Mouse (Mus musculus) R1 (cell line): ENCODE measurements around the gene Tgm2.

ENCODE experiments used
- DNase-seq: peaks from one replicate; pipeline ENCODE4 v3.0.0-alpha.2; 2018; ENCODE audit warnings: low read depth, low spot score

The Tgm2 gene

GRCm38 (mm10) chr2:158141690-158142440 lies 4.4 kb downstream of the Tgm2 start:
- no peak for DNase-seq

- DNase-seq = no peak
These were observed 5.0 kb downstream of the Tgm2 start for GRCm38 (mm10) chr2:158141271-158141670.

DNA sequence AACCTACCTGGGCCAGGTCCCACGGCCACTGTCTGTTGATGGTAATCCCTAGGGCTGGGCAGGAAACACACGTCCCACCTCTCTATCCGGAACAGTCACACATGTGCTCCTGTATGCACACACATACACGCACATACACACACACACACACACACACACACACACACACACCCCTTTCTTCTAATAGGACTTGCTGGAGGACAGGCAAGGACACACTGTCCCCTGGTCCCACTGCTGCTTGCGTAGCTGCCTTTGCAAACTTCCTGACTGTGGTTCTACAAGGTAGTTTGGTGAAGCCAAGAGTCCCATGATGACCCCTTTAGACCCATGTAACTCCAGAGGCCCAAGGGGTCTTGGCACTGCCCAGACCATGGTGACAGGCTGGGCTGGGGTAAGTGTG lies 5.6 kb downstream of the Tgm2 start:
- DNase-seq = no peak

DNA sequence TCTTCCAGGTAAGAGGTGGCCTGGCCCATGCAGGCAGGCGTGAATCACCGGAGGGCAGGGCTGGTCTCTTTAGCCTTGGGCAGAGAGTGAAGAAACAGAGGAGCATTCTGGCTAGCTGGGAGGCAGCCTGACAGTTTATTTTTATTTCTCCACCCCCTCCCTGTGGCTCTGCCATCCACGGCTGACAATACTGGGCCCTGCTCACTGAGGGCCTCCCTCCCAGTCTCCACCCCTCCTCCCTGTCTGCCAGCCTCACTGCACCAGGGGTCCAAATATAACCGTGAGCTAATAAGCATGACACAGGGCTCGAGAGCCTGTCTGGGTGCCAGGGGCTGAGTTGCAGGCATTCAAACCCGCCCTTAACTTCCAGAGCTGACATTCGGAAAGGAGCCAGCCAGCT lies 6.6 kb downstream of the Tgm2 start:
- no peak for DNase-seq

DNA sequence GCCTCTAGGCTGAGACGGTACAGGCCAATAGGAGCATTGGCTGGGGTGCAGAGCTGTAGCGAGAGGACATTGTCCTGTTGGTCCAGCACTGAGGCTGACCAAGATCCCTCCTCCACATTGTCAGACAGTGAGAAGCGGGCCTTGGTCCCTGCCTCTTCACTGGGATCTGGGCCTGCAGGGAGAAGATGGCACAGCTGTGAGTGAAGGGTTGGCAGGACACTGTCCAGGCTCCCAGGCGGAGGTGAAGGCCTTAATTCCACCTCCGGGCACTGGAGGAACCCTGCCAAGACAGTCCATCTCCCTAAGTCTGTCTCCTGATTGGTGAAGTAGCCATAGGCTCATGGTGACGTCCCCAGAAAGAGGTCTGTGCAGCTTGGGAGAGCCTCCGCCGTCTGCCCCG lies 7.5 kb downstream of the Tgm2 start:
- no peak for DNase-seq

DNA sequence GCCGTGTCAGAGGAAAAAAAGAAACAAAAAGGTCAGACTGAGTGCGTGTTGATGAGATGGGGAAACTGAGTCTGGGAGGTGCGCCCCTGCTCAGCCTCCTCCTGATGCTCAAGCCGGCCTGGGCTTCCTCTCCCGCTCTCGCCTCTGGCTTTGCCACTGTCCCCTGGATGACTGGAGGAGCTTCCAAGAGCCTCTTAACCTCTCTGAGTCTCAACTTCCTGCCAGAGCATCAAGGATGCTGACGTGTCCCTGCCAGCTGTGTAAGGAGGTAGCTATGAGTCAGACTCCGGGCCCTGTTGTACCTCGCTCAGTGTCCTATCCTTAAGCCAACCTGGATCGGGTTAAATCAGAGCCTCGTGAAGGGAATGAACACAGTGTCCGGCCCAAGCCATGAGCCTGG lies 8.5 kb downstream of the Tgm2 start:
- no peak for DNase-seq

- no peak for DNase-seq
These were observed 10.0 kb downstream of the Tgm2 start for GRCm38 (mm10) chr2:158136205-158136604.

GRCm38 (mm10) chr2:158133050-158133449 lies 13.2 kb downstream of the Tgm2 start:
- no peak for DNase-seq

DNA sequence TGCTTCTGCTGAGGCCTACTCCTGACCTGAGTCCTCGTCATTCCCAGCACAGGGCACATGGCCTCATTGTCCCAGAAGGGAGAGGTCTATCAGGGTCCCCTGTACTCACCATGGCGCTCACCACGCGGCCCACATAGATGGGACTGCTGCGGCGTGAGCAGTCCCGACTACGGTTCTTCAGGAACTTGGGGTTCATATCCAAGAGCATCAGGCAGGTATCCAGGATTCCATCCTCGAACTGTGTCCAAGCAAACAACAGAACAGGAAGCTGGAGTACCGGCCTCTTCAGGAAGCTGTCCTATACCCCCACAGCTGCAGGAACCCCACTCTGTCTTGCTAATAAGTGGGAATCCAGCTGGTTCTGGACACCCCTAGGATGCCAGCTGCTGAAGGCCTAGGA lies 13.9 kb downstream of the Tgm2 start:
- no peak for DNase-seq

DNA sequence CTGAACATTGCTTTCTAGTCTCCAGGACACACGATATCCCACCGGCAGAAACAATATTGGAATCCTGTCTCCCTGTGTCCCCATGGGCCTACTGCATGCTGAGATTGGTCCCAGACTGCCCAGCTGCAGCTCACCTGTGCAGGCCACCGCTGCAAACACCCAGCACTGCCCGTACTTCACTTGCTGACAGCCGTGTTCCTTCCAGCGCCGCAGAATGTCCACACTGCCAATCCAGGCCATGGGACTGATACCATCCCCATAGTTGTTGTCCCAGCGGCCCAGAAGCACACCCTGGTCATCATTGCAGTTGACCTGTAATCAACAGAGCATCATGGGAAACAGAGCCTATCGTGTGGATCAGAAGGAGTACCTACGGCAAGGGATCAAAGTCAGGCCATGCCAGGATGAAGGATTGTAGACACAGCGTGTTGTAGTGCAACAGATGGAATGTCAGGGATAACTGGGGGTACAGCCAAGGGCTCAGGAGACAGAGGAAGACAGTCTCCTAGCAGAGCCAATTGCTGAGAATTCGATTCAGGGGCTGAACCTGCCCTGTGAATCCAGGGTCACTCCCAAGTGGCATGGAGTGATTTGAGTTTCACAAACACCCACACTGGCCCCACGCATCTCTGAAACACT lies 14.9 kb downstream of the Tgm2 start:
- DNase-seq = no peak

DNA sequence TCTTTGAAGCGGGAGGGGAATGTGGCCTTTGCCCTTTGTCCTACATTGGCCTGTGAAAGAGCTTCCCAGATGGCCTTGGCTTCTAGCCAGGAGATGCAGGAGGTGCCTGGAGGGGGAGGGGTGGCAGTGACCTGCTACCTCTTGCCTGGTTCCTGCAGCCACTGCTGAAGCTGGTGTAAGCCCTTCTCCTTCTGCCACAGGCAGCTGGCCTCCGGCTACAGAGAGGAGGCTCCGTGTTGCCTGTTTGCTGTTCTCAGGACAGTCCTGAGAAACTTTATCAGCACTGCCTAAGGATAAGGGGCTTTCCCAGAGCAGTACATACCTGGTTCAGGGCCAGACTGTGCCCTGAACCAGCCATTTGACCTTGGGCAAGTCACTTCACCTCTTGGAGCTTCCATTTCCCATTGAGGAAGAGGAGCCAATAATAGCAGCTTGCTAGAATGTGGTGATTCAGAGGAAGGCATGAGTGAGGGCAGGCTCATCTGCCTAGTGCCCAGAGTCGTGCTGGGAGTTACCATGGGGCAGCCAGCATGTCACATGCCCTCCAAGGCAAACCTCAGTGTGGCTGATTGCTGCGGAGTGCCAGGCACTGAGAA lies 15.7 kb downstream of the Tgm2 start:
- DNase-seq = peak; percentile 31

GRCm38 (mm10) chr2:158129291-158130002 lies 16.8 kb downstream of the Tgm2 start:
- DNase-seq = no peak

GRCm38 (mm10) chr2:158128461-158129130 lies 17.6 kb downstream of the Tgm2 start:
- no peak for DNase-seq

DNA sequence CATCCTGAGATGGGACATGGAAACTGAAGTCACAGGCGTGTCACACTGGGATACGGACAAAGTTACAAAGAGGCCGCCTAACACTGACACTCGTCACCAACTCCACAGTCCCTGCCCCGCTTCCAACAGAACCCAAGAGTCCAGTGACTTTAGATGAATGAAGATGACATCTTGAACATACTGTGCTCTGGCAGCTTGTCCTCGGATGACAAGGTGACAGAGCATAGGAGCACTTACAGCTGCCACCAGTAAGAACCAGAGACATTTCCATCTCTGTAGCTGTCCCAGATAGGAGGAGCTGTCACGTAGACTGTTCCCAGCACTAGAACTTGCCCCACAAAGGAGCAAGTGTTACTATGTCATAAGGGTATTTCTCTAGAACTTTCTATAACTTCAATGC lies 18.4 kb downstream of the Tgm2 start:
- DNase-seq = no peak

GRCm38 (mm10) chr2:158127245-158127644 lies 19.0 kb downstream of the Tgm2 start:
- DNase-seq = no peak

DNA sequence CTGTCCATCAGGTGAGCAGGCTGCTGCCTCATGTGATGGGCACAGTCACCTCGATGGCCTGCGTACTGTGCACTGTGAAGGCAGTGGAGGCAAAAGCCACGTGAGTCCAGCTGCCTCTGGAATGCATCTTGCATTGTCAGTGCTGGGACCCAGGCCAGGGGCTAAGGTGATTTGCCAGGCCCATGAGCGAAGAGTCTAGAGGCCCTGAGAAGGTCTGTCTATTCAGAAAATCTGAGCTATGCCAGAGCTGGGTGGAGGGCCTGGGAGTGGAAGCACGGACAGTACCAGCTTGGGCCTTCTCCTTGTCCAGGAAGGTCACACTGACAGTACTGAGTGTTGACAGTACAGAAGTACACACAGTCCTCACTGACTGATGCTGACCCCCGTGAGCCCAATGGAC lies 23.4 kb downstream of the Tgm2 start:
- no peak for DNase-seq

DNA sequence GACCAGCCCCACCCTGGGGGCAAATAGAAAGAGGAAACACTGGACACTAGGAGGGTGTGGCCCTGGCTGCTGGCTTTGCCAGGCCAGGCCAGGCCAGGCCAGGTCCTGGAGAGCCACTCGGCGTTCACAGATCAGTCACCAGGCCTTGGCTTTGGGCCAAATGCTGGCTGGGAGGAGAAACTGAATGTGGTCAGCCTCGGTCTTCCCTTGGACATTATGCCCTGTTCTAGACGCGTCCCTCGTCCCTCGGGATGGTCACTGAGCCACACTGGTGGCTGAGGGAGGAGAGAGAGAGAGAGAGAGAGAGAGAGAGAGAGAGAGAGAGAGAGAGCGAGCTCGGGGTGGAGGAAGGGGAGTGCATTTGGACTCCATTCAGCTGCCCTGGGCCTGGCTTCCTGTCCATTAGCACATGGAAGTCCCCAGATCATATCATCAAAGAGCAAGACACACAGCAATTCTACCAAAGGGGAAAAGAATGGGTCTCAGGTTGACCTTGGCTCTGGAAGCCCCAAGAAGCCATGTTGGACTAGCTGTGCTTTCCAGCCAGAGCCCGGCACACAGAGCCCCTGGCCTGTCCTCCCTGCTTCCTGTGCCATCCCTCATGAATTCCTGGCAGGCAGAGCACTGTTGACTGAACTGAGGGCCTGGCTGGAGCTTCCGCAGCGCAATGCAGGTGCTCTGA lies 24.4 kb downstream of the Tgm2 start:
- DNase-seq = no peak

GRCm38 (mm10) chr2:158120868-158121267 lies 25.4 kb downstream of the Tgm2 start:
- DNase-seq = no peak

GRCm38 (mm10) chr2:158120211-158120610 lies 26.0 kb downstream of the Tgm2 start:
- DNase-seq = no peak

GRCm38 (mm10) chr2:158119145-158119544 lies 27.1 kb downstream of the Tgm2 start:
- no peak for DNase-seq

DNA sequence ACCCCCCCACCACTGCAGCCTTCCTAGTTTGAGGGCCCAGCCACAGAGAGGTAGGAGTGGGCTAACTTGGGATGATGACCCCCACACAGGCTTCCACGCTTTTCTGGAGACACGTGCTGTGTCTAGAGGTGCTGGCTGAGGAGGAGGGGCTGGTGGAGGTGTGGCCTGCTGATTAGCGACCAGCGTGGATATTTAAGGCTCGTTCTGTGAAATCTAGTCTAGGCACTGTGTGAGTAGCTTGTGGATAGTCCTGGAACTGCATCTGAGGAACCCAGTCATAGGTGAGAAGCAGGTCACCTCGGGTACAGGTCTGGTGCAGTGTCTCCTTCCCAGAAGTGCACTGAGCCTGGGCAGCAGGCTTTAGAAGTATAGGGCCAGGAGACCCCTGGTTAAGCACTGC lies 29.6 kb downstream of the Tgm2 start:
- DNase-seq = peak; percentile 28
